Mouse (Mus musculus): ENCODE results near the gene Nfyb.

Nfyb gene

GRCm38 (mm10) chr10:82795071-82795731 lies 31.3 kb upstream of the Nfyb start:
- DNase-seq (ENCODE audit: low read depth, low spot score) = peak; percentile 44
- no peaks in the 10 kb centered on the region for H3K36me3 ChIP-seq (ENCODE audit: control insufficient read depth, insufficient read depth, low read length, poor library complexity, severe bottlenecking)
- H3K27me3 ChIP-seq (ENCODE audit: control insufficient read depth, insufficient read depth, low read length, poor library complexity, severe bottlenecking) = no peaks in the 10 kb centered on the region

GRCm38 (mm10) chr10:82792311-82792710 lies 28.4 kb upstream of the Nfyb start:
- H3K36me3 ChIP-seq (ENCODE audit: control insufficient read depth, insufficient read depth, low read length, poor library complexity, severe bottlenecking) = no peaks in the 10 kb centered on the region
- DNase-seq (ENCODE audit: low read depth, low spot score) = no peak
- H3K27me3 ChIP-seq (ENCODE audit: control insufficient read depth, insufficient read depth, low read length, poor library complexity, severe bottlenecking) = no peaks in the 10 kb centered on the region

- Histone ChIP-seq H3K27me3 (ENCODE audit: control insufficient read depth, insufficient read depth, low read length, poor library complexity, severe bottlenecking) (no peaks in the 10 kb centered on the region), H3K36me3 (ENCODE audit: control insufficient read depth, insufficient read depth, low read length, poor library complexity, severe bottlenecking) (no peaks in the 10 kb centered on the region)
- no peak for DNase-seq (ENCODE audit: low read depth, low spot score)
These were observed 27.8 kb upstream of the Nfyb start for GRCm38 (mm10) chr10:82791713-82792112.

- no peaks in the 10 kb centered on the region for H3K36me3 ChIP-seq (ENCODE audit: control insufficient read depth, insufficient read depth, low read length, poor library complexity, severe bottlenecking)
- DNase-seq (ENCODE audit: low read depth, low spot score) = no peak
- no peaks in the 10 kb centered on the region for H3K27me3 ChIP-seq (ENCODE audit: control insufficient read depth, insufficient read depth, low read length, poor library complexity, severe bottlenecking)
These were observed 26.6 kb upstream of the Nfyb start for GRCm38 (mm10) chr10:82790504-82790903.

- no peak for DNase-seq (ENCODE audit: low read depth, low spot score)
These were observed 25.2 kb upstream of the Nfyb start for GRCm38 (mm10) chr10:82789181-82789580.

GRCm38 (mm10) chr10:82782472-82782871 lies 18.5 kb upstream of the Nfyb start:
- Histone ChIP-seq H3K27me3 (ENCODE audit: control insufficient read depth, insufficient read depth, low read length, poor library complexity, severe bottlenecking) (no peaks in the 10 kb centered on the region), H3K36me3 (ENCODE audit: control insufficient read depth, insufficient read depth, low read length, poor library complexity, severe bottlenecking) (no peaks in the 10 kb centered on the region)
- DNase-seq (ENCODE audit: low read depth, low spot score) = no peak

More at GRCm38 (mm10) chr10:82789181-82789580, 25.2 kb upstream of the Nfyb start:
- Histone ChIP-seq H3K36me3 (ENCODE audit: control insufficient read depth, insufficient read depth, low read length, poor library complexity, severe bottlenecking) (no peaks in the 10 kb centered on the region), H3K27me3 (ENCODE audit: control insufficient read depth, insufficient read depth, low read length, poor library complexity, severe bottlenecking) (no peaks in the 10 kb centered on the region)

- Histone ChIP-seq H3K27me3 (ENCODE audit: control insufficient read depth, insufficient read depth, low read length, poor library complexity, severe bottlenecking) (no peaks in the 10 kb centered on the region), H3K36me3 (ENCODE audit: control insufficient read depth, insufficient read depth, low read length, poor library complexity, severe bottlenecking) (no peaks in the 10 kb centered on the region)
- DNase-seq (ENCODE audit: low read depth, low spot score) = no peak
These were observed 16.9 kb upstream of the Nfyb start for GRCm38 (mm10) chr10:82780816-82781215.

GRCm38 (mm10) chr10:82780322-82780721 lies 16.4 kb upstream of the Nfyb start:
- Histone ChIP-seq H3K27me3 (ENCODE audit: control insufficient read depth, insufficient read depth, low read length, poor library complexity, severe bottlenecking) (no peaks in the 10 kb centered on the region), H3K36me3 (ENCODE audit: control insufficient read depth, insufficient read depth, low read length, poor library complexity, severe bottlenecking) (no peaks in the 10 kb centered on the region)
- peak; percentile 55 for DNase-seq (ENCODE audit: low read depth, low spot score)

GRCm38 (mm10) chr10:82779831-82780230 lies 15.9 kb upstream of the Nfyb start:
- H3K27me3 ChIP-seq (ENCODE audit: control insufficient read depth, insufficient read depth, low read length, poor library complexity, severe bottlenecking) = no peaks in the 10 kb centered on the region
- no peak for DNase-seq (ENCODE audit: low read depth, low spot score)
- H3K36me3 ChIP-seq (ENCODE audit: control insufficient read depth, insufficient read depth, low read length, poor library complexity, severe bottlenecking) = no peaks in the 10 kb centered on the region

- H3K27me3 ChIP-seq (ENCODE audit: control insufficient read depth, insufficient read depth, low read length, poor library complexity, severe bottlenecking) = no peaks in the 10 kb centered on the region
- H3K36me3 ChIP-seq (ENCODE audit: control insufficient read depth, insufficient read depth, low read length, poor library complexity, severe bottlenecking) = no peaks in the 10 kb centered on the region
- no peak for DNase-seq (ENCODE audit: low read depth, low spot score)
These were observed 15.0 kb upstream of the Nfyb start for GRCm38 (mm10) chr10:82778791-82779549.

GRCm38 (mm10) chr10:82777886-82778285 lies 13.9 kb upstream of the Nfyb start:
- Histone ChIP-seq H3K27me3 (ENCODE audit: control insufficient read depth, insufficient read depth, low read length, poor library complexity, severe bottlenecking) (no peaks in the 10 kb centered on the region), H3K36me3 (ENCODE audit: control insufficient read depth, insufficient read depth, low read length, poor library complexity, severe bottlenecking) (no peaks in the 10 kb centered on the region)
- no peak for DNase-seq (ENCODE audit: low read depth, low spot score)

GRCm38 (mm10) chr10:82777075-82777474 lies 13.1 kb upstream of the Nfyb start:
- Histone ChIP-seq H3K36me3 (ENCODE audit: control insufficient read depth, insufficient read depth, low read length, poor library complexity, severe bottlenecking) (no peaks in the 10 kb centered on the region), H3K27me3 (ENCODE audit: control insufficient read depth, insufficient read depth, low read length, poor library complexity, severe bottlenecking) (0 out of 2 replicates have a peak, but pooled peaks cover 1% of the 10 kb centered on the region)
- DNase-seq (ENCODE audit: low read depth, low spot score) = no peak

- Histone ChIP-seq H3K27me3 (ENCODE audit: control insufficient read depth, insufficient read depth, low read length, poor library complexity, severe bottlenecking) (0 out of 2 replicates have a peak, but pooled peaks cover 1% of the 10 kb centered on the region), H3K36me3 (ENCODE audit: control insufficient read depth, insufficient read depth, low read length, poor library complexity, severe bottlenecking) (no peaks in the 10 kb centered on the region)
- no peak for DNase-seq (ENCODE audit: low read depth, low spot score)
These were observed 10.9 kb upstream of the Nfyb start for GRCm38 (mm10) chr10:82774841-82775240.

GRCm38 (mm10) chr10:82771595-82772170 lies 7.7 kb upstream of the Nfyb start:
- Histone ChIP-seq H3K36me3 (ENCODE audit: control insufficient read depth, insufficient read depth, low read length, poor library complexity, severe bottlenecking) (no peaks in the 10 kb centered on the region), H3K27me3 (ENCODE audit: control insufficient read depth, insufficient read depth, low read length, poor library complexity, severe bottlenecking) (0 out of 2 replicates have a peak, but pooled peaks cover 1% of the 10 kb centered on the region)
- DNase-seq (ENCODE audit: low read depth, low spot score) = no peak

- H3K27me3 ChIP-seq (ENCODE audit: control insufficient read depth, insufficient read depth, low read length, poor library complexity, severe bottlenecking) = 0 out of 2 replicates have a peak, but pooled peaks cover 1% of the 10 kb centered on the region
- no peak for DNase-seq (ENCODE audit: low read depth, low spot score)
- H3K36me3 ChIP-seq (ENCODE audit: control insufficient read depth, insufficient read depth, low read length, poor library complexity, severe bottlenecking) = no peaks in the 10 kb centered on the region
These were observed 6.8 kb upstream of the Nfyb start for GRCm38 (mm10) chr10:82770713-82771112.
